Mouse (Mus musculus): ENCODE measurements around the gene Mex3d. TPM values are rescaled to one million over a fixed set of nuclear protein-coding genes. Genes with fewer than 3 reads are reported as not detected.

Mex3d gene
- total RNA-seq, 2 experiments from 2014 or later = 17.9 to 19.1 TPM

- DNase-seq (ENCODE audit: low spot score in 2 of 2) = no peak
Observed at GRCm38 (mm10) chr10:80331636-80332524, 55.6 kb downstream of the Mex3d start.

- DNase-seq (ENCODE audit: low spot score in 2 of 2) = no peak
Observed at GRCm38 (mm10) chr10:80330888-80331287, 56.6 kb downstream of the Mex3d start.

Small RNA genes within 50 kb of the gene (microRNA-seq; reads per million reads assigned to microRNA genes)
- gene Gm22721 = 0 reads per million in 2 experiments

Other genes starting within 250 kb of the Mex3d start
- gene Atp5d, start 249.0 kb downstream of the Mex3d start, total RNA-seq (2021) = 100 to 1,000 TPM; 354 to 359 TPM
- gene Cbarp, start 246.8 kb downstream of the Mex3d start, total RNA-seq (2021) = 100 to 1,000 TPM; 362 to 363 TPM
- gene Midn, start 239.4 kb downstream of the Mex3d start, total RNA-seq (2021) = 10 to 100 TPM; 59.4 to 68.4 TPM
- gene Cirbp, start 221.7 kb downstream of the Mex3d start, total RNA-seq (2021) = 10 to 100 TPM; 60.7 to 76.4 TPM
- gene 1600002K03Rik, start 214.7 kb downstream of the Mex3d start, total RNA-seq (2021) = 1 to 10 TPM; 6.4 to 6.5 TPM
- 10 to 100 TPM in 1 of 2 experiments, 1 to 10 TPM in 1; 8.9 to 10.1 TPM for gene Efna2, start 208.2 kb downstream of the Mex3d start, total RNA-seq (2021)
- gene Mum1, start 161.2 kb downstream of the Mex3d start, total RNA-seq (2021) = 10 to 100 TPM; 37.4 to 45.1 TPM
- 100 to 1,000 TPM; 218 to 228 TPM for gene Ndufs7, start 138.5 kb downstream of the Mex3d start, total RNA-seq (2021)
- gene Gamt, start 126.6 kb downstream of the Mex3d start, total RNA-seq (2021) = 10 to 100 TPM; 24.5 to 26.7 TPM
- 10 to 100 TPM; 77.2 to 83.0 TPM for gene Dazap1, start 126.2 kb downstream of the Mex3d start, total RNA-seq (2021)
- 1,000 to 10,000 TPM in 1 of 2 experiments, 100 to 1,000 TPM in 1; 997 to 1,043 TPM for gene Rps15, start 95.2 kb downstream of the Mex3d start, total RNA-seq (2021)
- 10 to 100 TPM; 94.5 to 95.5 TPM for gene Apc2, start 91.7 kb downstream of the Mex3d start, total RNA-seq (2021)
- 10 to 100 TPM; 25.0 to 25.9 TPM for gene 2310011J03Rik, start 67.1 kb downstream of the Mex3d start, total RNA-seq (2021)
- gene Pcsk4, start 58.2 kb downstream of the Mex3d start, total RNA-seq (2021) = 1 to 10 TPM; 3.5 to 3.8 TPM
- 10 to 100 TPM; 10.3 to 10.9 TPM for gene Reep6, start 57.7 kb downstream of the Mex3d start, total RNA-seq (2021)
- 1 to 10 TPM; 5.6 to 6.9 TPM for gene Adamtsl5, start 39.2 kb downstream of the Mex3d start, total RNA-seq (2021)
- 10 to 100 TPM; 30.3 to 30.5 TPM for gene Plk5, start 31.2 kb downstream of the Mex3d start, total RNA-seq (2021)
- gene Mbd3, start 11.9 kb upstream of the Mex3d start, total RNA-seq (2021) = 100 to 1,000 TPM; 159 to 162 TPM
- gene Uqcr11, start 19.2 kb upstream of the Mex3d start, total RNA-seq (2021) = 100 to 1,000 TPM; 410 to 413 TPM
- 10 to 100 TPM; 27.1 to 27.3 TPM for gene Tcf3, start 46.0 kb upstream of the Mex3d start, total RNA-seq (2021)
- gene Onecut3, start 107.2 kb upstream of the Mex3d start, total RNA-seq (2021) = under 1 TPM in 1 of 2 experiments, not detected in 1; 0.07 TPM
- under 1 TPM; 0.18 to 0.22 TPM for gene Atp8b3, start 151.5 kb upstream of the Mex3d start, total RNA-seq (2021)
- gene Rexo1, start 173.9 kb upstream of the Mex3d start, total RNA-seq (2021) = 10 to 100 TPM; 44.8 to 48.1 TPM
- gene Klf16, start 189.7 kb upstream of the Mex3d start, total RNA-seq (2021) = 10 to 100 TPM; 57.3 to 62.1 TPM
- 100 to 1,000 TPM; 166 to 168 TPM for gene Abhd17a, start 202.7 kb upstream of the Mex3d start, total RNA-seq (2021)
- gene Scamp4, start 215.2 kb upstream of the Mex3d start, total RNA-seq (2021) = 10 to 100 TPM; 43.9 to 54.4 TPM
- 1 to 10 TPM; 1.7 to 3.4 TPM for gene Adat3, start 215.2 kb upstream of the Mex3d start, total RNA-seq (2021)
- gene Gm49322, start 218.4 kb upstream of the Mex3d start, total RNA-seq (2021) = 1 to 10 TPM; 2.6 to 3.1 TPM
- 100 to 1,000 TPM; 230 to 247 TPM for gene Csnk1g2, start 235.2 kb upstream of the Mex3d start, total RNA-seq (2021)